Mouse (Mus musculus) limb, embryonic 14.5 days (tissue): ENCODE measurements around the gene Brf1. TPM values are rescaled to one million over a fixed set of nuclear protein-coding genes. Genes with fewer than 3 reads are reported as not detected.

ENCODE experiments used
- ATAC-seq: fragments of 200-750 bp; cut with Nextera tagmentation; 2 replicates; pipeline ENCODE4 v1.8.0; 2017; ENCODE audit warnings: low read depth, moderate number of reproducible peaks, moderate TSS enrichment; ENCODE audit not compliant: low FRiP score
- DNase-seq: peaks from one replicate; pipeline ENCODE4 v3.0.0-alpha.2; 2015; ENCODE audit warnings: low spot score
- H3K27ac ChIP-seq: fragments of 300-500 bp; sonication (generic); replicated peaks from 2 replicates; pipeline ENCODE4 v1.5.1; 2014; ENCODE audit warnings: low read depth, mild to moderate bottlenecking, low read length, moderate library complexity, mixed read lengths
- H3K27me3 ChIP-seq: fragments of 300-500 bp; sonication (generic); 2 replicates; pipeline ENCODE4 v1.6.1; 2014; ENCODE audit warnings: low read length, mixed read lengths; ENCODE audit not compliant: control insufficient read depth, insufficient read depth
- H3K36me3 ChIP-seq: fragments of 300-500 bp; sonication (generic); 2 replicates; pipeline ENCODE4 v1.6.1; 2014; ENCODE audit warnings: mild to moderate bottlenecking, low read length, moderate library complexity, mixed read lengths; ENCODE audit not compliant: control insufficient read depth, insufficient read depth
- H3K4me1 ChIP-seq: fragments of 300-500 bp; sonication (generic); 2 replicates; pipeline ENCODE4 v1.6.1; 2014; ENCODE audit warnings: antibody characterized with exemption, low read length, mixed read lengths; ENCODE audit not compliant: control insufficient read depth, insufficient read depth
- H3K4me2 ChIP-seq: fragments of 300-500 bp; sonication (generic); replicated peaks from 2 replicates; pipeline ENCODE4 v1.6.1; 2014; ENCODE audit warnings: low read depth, mild to moderate bottlenecking, low read length, moderate library complexity; ENCODE audit not compliant: severe bottlenecking
- H3K4me3 ChIP-seq: fragments of 300-500 bp; sonication (generic); replicated peaks from 2 replicates; pipeline ENCODE4 v1.5.1; 2014; ENCODE audit warnings: low read length
- H3K9ac ChIP-seq: fragments of 300-500 bp; sonication (generic); 2 replicates; pipeline ENCODE4 v1.6.1; 2014; ENCODE audit warnings: mild to moderate bottlenecking, low read depth, low read length, moderate library complexity; ENCODE audit not compliant: severe bottlenecking
- H3K9me3 ChIP-seq: fragments of 300-500 bp; sonication (generic); 2 replicates; pipeline ENCODE4 v1.6.1; 2016; ENCODE audit warnings: low read length; ENCODE audit not compliant: control insufficient read depth
- POLR2A ChIP-seq: fragments of 200-500 bp; IDR thresholded peaks from 2 replicates; pipeline ENCODE4 v1.8.0; 2012; ENCODE audit warnings: inconsistent platforms, mild to moderate bottlenecking, moderate library complexity, borderline replicate concordance; ENCODE audit not compliant: insufficient read depth, insufficient read length; ENCODE audit errors: extremely low read depth
- WGBS: fragments of 180-500 bp; shearing (Covaris S2); extraction: QIAGEN DNeasy Blood & Tissue Kit; methylation state at CpG from one replicate; pipeline ENCODE4 v1.1.7; 2014; 5-methylcytosine and 5-hydroxymethylcytosine counted together
- microRNA-seq: library from miRNA; unstranded; fragments of <30 nt; microRNA quantifications from one replicate; pipeline ENCODE4, GENCODE M21; 2016
- polyA plus RNA-seq, 2 experiments: library from polyadenylated mRNA; depleted of rRNA in 1 of 2; stranded (reverse) in 1 of 2; unstranded in 1 of 2; fragments of >200 nt; fragmentation: Nextera tagmentation in 1 of 2; extraction: Ambion mirVana in 1 of 2; gene quantifications; 2 replicates each; pipeline versions ENCODE4 v1.2.1 to v1.2.3; 2012 to 2014

The Brf1 gene
- polyA plus RNA-seq, 2 experiments, result 60.9 to 97.4 TPM

DNA sequence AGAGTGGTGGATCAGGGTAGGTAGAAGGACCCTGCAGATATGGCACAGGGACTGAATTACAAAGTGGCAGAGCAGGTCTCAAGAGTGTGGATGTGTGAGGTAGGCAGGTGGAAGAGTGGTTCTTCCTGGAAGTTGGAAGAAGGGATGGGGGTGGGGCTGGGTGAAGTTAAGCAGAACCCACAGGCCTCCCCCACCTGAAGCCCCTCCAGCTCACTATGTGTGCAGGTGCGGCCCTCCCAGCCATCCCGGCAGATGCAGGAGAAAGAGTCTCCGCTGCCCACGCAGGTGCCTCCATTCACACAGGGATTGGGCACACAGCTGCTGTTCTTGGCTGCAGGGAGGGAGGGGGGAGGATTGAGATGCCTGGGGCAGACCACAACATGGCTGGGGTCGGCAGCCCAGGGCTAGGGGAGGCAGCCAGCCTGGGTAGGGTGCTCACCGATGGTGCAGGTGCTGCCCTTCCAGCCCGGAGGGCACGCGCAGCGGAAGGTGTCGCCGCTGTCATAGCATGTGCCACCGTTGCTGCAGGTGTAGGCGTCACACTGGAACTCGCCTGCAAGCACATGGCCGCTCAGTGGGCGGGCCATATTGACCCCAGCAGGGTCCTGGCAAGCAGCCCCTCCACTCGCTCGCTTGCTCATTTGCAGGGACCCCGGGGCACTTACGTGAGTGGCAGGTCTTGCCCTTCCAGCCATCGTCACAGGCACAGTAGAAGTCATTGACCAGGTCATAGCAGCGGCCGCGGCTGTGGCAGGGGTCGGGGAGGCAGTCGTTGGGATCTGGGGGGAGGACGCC lies 87.4 kb downstream of the Brf1 start:
- Histone ChIP-seq H3K27ac (no peak overlapping the region), H3K4me2 (no peak overlapping the region), H3K9me3 (no peaks in the 10 kb centered on the region), H3K36me3 (no peaks in the 10 kb centered on the region), H3K27me3 (no peaks in the 10 kb centered on the region), H3K4me1 (no peaks in the 10 kb centered on the region), H3K4me3 (no peak overlapping the region), H3K9ac (no peak overlapping the region)
- no peak for TF ChIP-seq POLR2A
- no peak for DNase-seq
- WGBS, result 84% methylated on average over 28 of the region's 28 CpGs
- no peak for ATAC-seq

DNA sequence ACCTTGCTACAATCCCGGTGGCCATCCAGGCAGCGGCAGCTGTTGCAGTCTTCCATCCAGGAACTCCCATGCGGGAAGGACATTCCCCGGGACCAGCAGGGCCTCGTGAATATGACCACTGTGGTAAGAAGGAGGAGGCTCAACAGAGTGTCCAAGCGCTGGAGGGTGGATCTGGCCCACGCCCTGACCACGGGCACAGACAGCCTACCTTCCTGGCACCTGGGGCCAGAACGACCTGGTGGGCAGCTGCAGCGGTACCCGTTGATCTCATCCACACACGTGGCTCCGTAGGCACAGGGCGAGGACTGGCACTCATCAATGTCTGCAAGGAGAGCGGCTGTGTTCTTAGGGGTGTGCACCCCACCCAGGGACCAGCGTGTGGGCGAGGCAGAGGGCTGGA lies 88.8 kb downstream of the Brf1 start:
- no peaks in the 10 kb centered on the region for H3K4me1 ChIP-seq

More for the DNA sequence above, 88.8 kb downstream of the Brf1 start:
- H3K9ac ChIP-seq, result no peak overlapping the region
- no peak overlapping the region for H3K4me3 ChIP-seq
- no peak for DNase-seq
- H3K36me3 ChIP-seq, result no peaks in the 10 kb centered on the region
- no peak overlapping the region for H3K27ac ChIP-seq
- no peaks in the 10 kb centered on the region for H3K9me3 ChIP-seq
- no peaks in the 10 kb centered on the region for H3K27me3 ChIP-seq
- ATAC-seq, result no peak
- 89% methylated on average over 17 of the region's 17 CpGs for WGBS
- H3K4me2 ChIP-seq, result no peak overlapping the region
- TF ChIP-seq POLR2A, result no peak

Small RNA genes within 50 kb of the gene (microRNA-seq; reads per million reads assigned to microRNA genes)
- gene Mir6941, result not detected

Other genes with a start within 250 kb of the Brf1 start
- gene Pld4, start 240.0 kb downstream of the Brf1 start, polyA plus RNA-seq (2012; rRNA removed), result 15.7 and 16.9 TPM in 2 replicates
- 13.4 and 14.0 TPM in 2 replicates for gene Pld4, start 240.0 kb downstream of the Brf1 start, polyA plus RNA-seq (2014; fragmentation: Nextera tagmentation; extraction: Ambion mirVana)
- gene Ahnak2, start 198.0 kb downstream of the Brf1 start, polyA plus RNA-seq (2012; rRNA removed), result 2.1 and 2.5 TPM in 2 replicates
- gene Ahnak2, start 198.0 kb downstream of the Brf1 start, polyA plus RNA-seq (2014; fragmentation: Nextera tagmentation; extraction: Ambion mirVana), result 3.3 TPM in 2 replicates
- gene Clba1, start 191.8 kb downstream of the Brf1 start, polyA plus RNA-seq (2012; rRNA removed), result 3.7 and 4.8 TPM in 2 replicates
- gene Clba1, start 191.8 kb downstream of the Brf1 start, polyA plus RNA-seq (2014; fragmentation: Nextera tagmentation; extraction: Ambion mirVana), result 5.7 and 6.2 TPM in 2 replicates
- 81.0 and 89.9 TPM in 2 replicates for gene Cdca4, start 171.3 kb downstream of the Brf1 start, polyA plus RNA-seq (2012; rRNA removed)
- gene Cdca4, start 171.3 kb downstream of the Brf1 start, polyA plus RNA-seq (2014; fragmentation: Nextera tagmentation; extraction: Ambion mirVana), result 113 and 126 TPM in 2 replicates
- gene Gpr132, start 132.5 kb downstream of the Brf1 start, polyA plus RNA-seq (2012; rRNA removed), result 0.50 and 0.63 TPM in 2 replicates
- 0.29 and 0.36 TPM in 2 replicates for gene Gpr132, start 132.5 kb downstream of the Brf1 start, polyA plus RNA-seq (2014; fragmentation: Nextera tagmentation; extraction: Ambion mirVana)
- gene Jag2, start 70.9 kb downstream of the Brf1 start, polyA plus RNA-seq (2012; rRNA removed), result 45.8 and 48.4 TPM in 2 replicates
- 12.5 and 14.3 TPM in 2 replicates for gene Jag2, start 70.9 kb downstream of the Brf1 start, polyA plus RNA-seq (2014; fragmentation: Nextera tagmentation; extraction: Ambion mirVana)
- 50.4 and 54.4 TPM in 2 replicates for gene Nudt14, start 58.6 kb downstream of the Brf1 start, polyA plus RNA-seq (2012; rRNA removed)
- gene Nudt14, start 58.6 kb downstream of the Brf1 start, polyA plus RNA-seq (2014; fragmentation: Nextera tagmentation; extraction: Ambion mirVana), result 78.4 and 96.0 TPM in 2 replicates
- gene Btbd6, start 24.2 kb downstream of the Brf1 start, polyA plus RNA-seq (2012; rRNA removed), result 31.0 and 52.7 TPM in 2 replicates
- gene Btbd6, start 24.2 kb downstream of the Brf1 start, polyA plus RNA-seq (2014; fragmentation: Nextera tagmentation; extraction: Ambion mirVana), result 27.3 and 27.4 TPM in 2 replicates
- gene Pacs2, start 13.8 kb upstream of the Brf1 start, polyA plus RNA-seq (2012; rRNA removed), result 55.0 and 62.3 TPM in 2 replicates
- 16.3 and 16.5 TPM in 2 replicates for gene Pacs2, start 13.8 kb upstream of the Brf1 start, polyA plus RNA-seq (2014; fragmentation: Nextera tagmentation; extraction: Ambion mirVana)
- gene Tex22, start 73.8 kb upstream of the Brf1 start, polyA plus RNA-seq (2012; rRNA removed), result 0.13 and 0.28 TPM in 2 replicates
- not detected in 2 replicates for gene Tex22, start 73.8 kb upstream of the Brf1 start, polyA plus RNA-seq (2014; fragmentation: Nextera tagmentation; extraction: Ambion mirVana)
- 126 and 161 TPM in 2 replicates for gene Mta1, start 97.6 kb upstream of the Brf1 start, polyA plus RNA-seq (2012; rRNA removed)
- gene Mta1, start 97.6 kb upstream of the Brf1 start, polyA plus RNA-seq (2014; fragmentation: Nextera tagmentation; extraction: Ambion mirVana), result 21.1 and 25.0 TPM in 2 replicates
- 91.4 and 102 TPM in 2 replicates for gene Crip2, start 139.5 kb upstream of the Brf1 start, polyA plus RNA-seq (2012; rRNA removed)
- gene Crip2, start 139.5 kb upstream of the Brf1 start, polyA plus RNA-seq (2014; fragmentation: Nextera tagmentation; extraction: Ambion mirVana), result 89.9 and 99.1 TPM in 2 replicates
- 387 and 403 TPM in 2 replicates for gene Crip1, start 145.6 kb upstream of the Brf1 start, polyA plus RNA-seq (2012; rRNA removed)
- gene Crip1, start 145.6 kb upstream of the Brf1 start, polyA plus RNA-seq (2014; fragmentation: Nextera tagmentation; extraction: Ambion mirVana), result 344 and 469 TPM in 2 replicates
- 30.8 and 36.8 TPM in 2 replicates for gene Tedc1, start 155.7 kb upstream of the Brf1 start, polyA plus RNA-seq (2012; rRNA removed)
- 19.5 and 22.6 TPM in 2 replicates for gene Tedc1, start 155.7 kb upstream of the Brf1 start, polyA plus RNA-seq (2014; fragmentation: Nextera tagmentation; extraction: Ambion mirVana)
- gene Tmem121, start 185.2 kb upstream of the Brf1 start, polyA plus RNA-seq (2012; rRNA removed), result 29.6 and 43.4 TPM in 2 replicates
- 10.1 and 12.3 TPM in 2 replicates for gene Tmem121, start 185.2 kb upstream of the Brf1 start, polyA plus RNA-seq (2014; fragmentation: Nextera tagmentation; extraction: Ambion mirVana)